Mouse (Mus musculus) C2C12 (cell line): ENCODE data around the gene Syce3.

ENCODE experiments used
- CEBPB ChIP-seq: IDR thresholded peaks from one replicate; pipeline ENCODE4 v1.6.1; 2011; ENCODE audit warnings: low read depth, mild to moderate bottlenecking, control low read depth, moderate library complexity
- CTCF ChIP-seq: IDR thresholded peaks from one replicate; pipeline ENCODE4 v1.5.1; 2011; ENCODE audit not compliant: control insufficient read depth, insufficient read depth, insufficient read length
- MAX ChIP-seq: IDR thresholded peaks from one replicate; pipeline ENCODE4 v1.6.1; 2011; ENCODE audit warnings: mild to moderate bottlenecking, control low read depth
- MYOD1 ChIP-seq: IDR thresholded peaks from one replicate; pipeline ENCODE4 v1.6.1; 2011; ENCODE audit warnings: low read depth; ENCODE audit not compliant: control insufficient read depth, insufficient read length
- USF1 ChIP-seq: IDR thresholded peaks from one replicate; pipeline ENCODE4 v1.6.1; 2011; ENCODE audit warnings: low read depth, mild to moderate bottlenecking, control low read depth, moderate library complexity

GRCm38 (mm10) chr15:89352795-89353194 lies 57.5 kb downstream of the Syce3 start:
- no peak for TF ChIP-seq USF1
- TF ChIP-seq MYOD1, result no peak
- TF ChIP-seq CTCF, result no peak
- TF ChIP-seq MAX, result no peak
- TF ChIP-seq CEBPB, result no peak
